Comparison of ENCODE assay signal across 8 mouse cellular contexts in genomic region chr5:108433804-108434587, GRCm38 (mm10). TPM values are rescaled to one million over a fixed set of nuclear protein-coding genes. Genes with fewer than 3 reads are reported as not detected.
DNase-seq lines count a peak whose midpoint lies in the region; ATAC-seq lines count a peak whose summit lies in the region.

Gene Atp5k, minus strand, starts transcription at chr5:108434448.

- peak within 1 kb of the TSS; percentile 70 for H3K4me3 ChIP-seq in hindbrain, embryonic 15.5 days

- H3K27me3 ChIP-seq in hindbrain, embryonic 15.5 days, result no peaks in the 10 kb centered on the region

- peak; percentile 90 for ATAC-seq in hindbrain, embryonic 15.5 days (ENCODE audit: low FRiP score, low read depth)

- H3K4me1 ChIP-seq in hindbrain, embryonic 15.5 days (replicated peaks), result peaks cover 13% of the 10 kb centered on the region

- DNase-seq in R1 (ENCODE audit: low read depth, low spot score), result peak; percentile 96
- peak; percentile 96 to 97 for DNase-seq in cerebellum, postnatal 25 days
- DNase-seq in frontal cortex, postnatal 36 days (ENCODE audit: low spot score in 2 of 2), result peak; percentile 94 to 96
- DNase-seq in left cerebral cortex, adult 11 months (ENCODE audit: low spot score), result peak; percentile 86
- peak; percentile 92 to 96 for DNase-seq in lung, postnatal 4 days
- peak; percentile 94 for DNase-seq in retina, postnatal 7 days (ENCODE audit: low read depth, low spot score)
- peak; percentile 86 for DNase-seq in urinary bladder, adult 2 months (ENCODE audit: low spot score)

- peak within 1 kb of the TSS; percentile 46 for H3K27ac ChIP-seq in hindbrain, embryonic 15.5 days (replicated peaks)

- no peaks in the 10 kb centered on the region for H3K9me3 ChIP-seq in hindbrain, embryonic 15.5 days

- H3K9ac ChIP-seq in hindbrain, embryonic 15.5 days, result peak within 1 kb of the TSS; percentile 73

- H3K36me3 ChIP-seq in hindbrain, embryonic 15.5 days, result peaks cover 29% of the 10 kb centered on the region

- WGBS in hindbrain, embryonic 15.5 days, result 1% methylated on average over 42 of the region's 42 CpGs

- H3K4me2 ChIP-seq in hindbrain, embryonic 15.5 days, result peak within 1 kb of the TSS; percentile 88

RNA-seq across cellular contexts. Expression of gene Atp5k, which starts in this region (rescaled TPM):
- polyA plus RNA-seq in hindbrain, embryonic 15.5 days (2015; fragmentation: Nextera tagmentation; extraction: Ambion mirVana), result 430 and 504 TPM in 2 replicates
- 219 and 292 TPM in 2 replicates for polyA plus RNA-seq in urinary bladder, adult 2 months (2012; rRNA removed)

Comparison
In these comparisons a context has a peak if more than half of its experiments do, and no peak if none do; other contexts are left out.
1. Peak in every context shown above with its lines: DNase-seq, ATAC-seq, H3K4me3 ChIP-seq and H3K27ac ChIP-seq.